Mouse (Mus musculus) midbrain, embryonic 16.5 days (tissue): Measurements from ENCODE around the gene Tbc1d2. TPM values are rescaled to one million over a fixed set of nuclear protein-coding genes. Genes with fewer than 3 reads are reported as not detected.
A peak's percentile ranks its signal among the peaks of the same experiment; 100 is the strongest.
"Not testable (repeated sequence)": the region's sequence is repeated elsewhere in the genome, so short reads cannot be mapped to it uniquely, and the experiment has no call there.

Experiments
- ATAC-seq: fragments of 200-750 bp; cut with Nextera tagmentation; 2 replicates; pipeline ENCODE4 v1.8.0; 2017; ENCODE audit warnings: moderate TSS enrichment
- H3K27ac ChIP-seq: fragments of 300-500 bp; sonication (generic); 2 replicates; pipeline ENCODE4 v1.5.1; 2014; ENCODE audit warnings: mild to moderate bottlenecking, low read length, mixed read lengths
- H3K27me3 ChIP-seq: fragments of 300-500 bp; sonication (generic); 2 replicates; pipeline ENCODE4 v1.6.1; 2014; ENCODE audit warnings: low read depth, low read length, mixed read lengths; ENCODE audit not compliant: control insufficient read depth, insufficient read depth
- H3K36me3 ChIP-seq: fragments of 300-500 bp; sonication (generic); 2 replicates; pipeline ENCODE4 v1.6.1; 2014; ENCODE audit warnings: mild to moderate bottlenecking, low read length, moderate library complexity, mixed read lengths; ENCODE audit not compliant: control insufficient read depth, insufficient read depth
- H3K4me1 ChIP-seq: fragments of 300-500 bp; sonication (generic); 2 replicates; pipeline ENCODE4 v1.6.1; 2014; ENCODE audit warnings: mild to moderate bottlenecking, low read length, mixed read lengths; ENCODE audit not compliant: control insufficient read depth, insufficient read depth
- H3K4me2 ChIP-seq: fragments of 300-500 bp; sonication (generic); 2 replicates; pipeline ENCODE4 v1.6.1; 2014; ENCODE audit warnings: mild to moderate bottlenecking, low read length, mixed read lengths
- H3K4me3 ChIP-seq: fragments of 300-500 bp; sonication (generic); 2 replicates; pipeline ENCODE4 v1.5.1; 2014; ENCODE audit warnings: low read depth, mild to moderate bottlenecking, low read length, moderate library complexity, mixed read lengths
- H3K9ac ChIP-seq: fragments of 300-500 bp; sonication (generic); 2 replicates; pipeline ENCODE4 v1.6.1; 2014; ENCODE audit warnings: low read depth, low read length, mixed read lengths
- H3K9me3 ChIP-seq: fragments of 300-500 bp; sonication (generic); replicated peaks from 2 replicates; pipeline ENCODE4 v1.6.1; 2014; ENCODE audit warnings: mild to moderate bottlenecking, low read length, mixed read lengths; ENCODE audit not compliant: control insufficient read depth, poor library complexity, severe bottlenecking
- WGBS: fragments of 180-500 bp; shearing (Covaris S2); extraction: QIAGEN DNeasy Blood & Tissue Kit; methylation state at CpG from one replicate; pipeline ENCODE4 v1.1.7; 2014; 5-methylcytosine and 5-hydroxymethylcytosine counted together
- polyA plus RNA-seq: library from polyadenylated mRNA; unstranded; fragments of >200 nt; fragmentation: Nextera tagmentation; extraction: Ambion mirVana; gene quantifications from 2 replicates; pipeline ENCODE4 v1.2.1, GENCODE M21; 2015

The Tbc1d2 gene
- polyA plus RNA-seq, 1 experiment from 2014 or later, result 0.65 TPM

GRCm38 (mm10) chr4:46601258-46601843, 48.7 kb downstream of the Tbc1d2 start:
- Histone ChIP-seq H3K9ac (peak overlapping the region; percentile 90), H3K27ac (peak overlapping the region; percentile 42; the same call in 1 of the 2 replicates), H3K4me3 (peak overlapping the region; percentile 83), H3K36me3 (no peaks in the 10 kb centered on the region), H3K27me3 (peaks cover 4% of the 10 kb centered on the region; the same call in 1 of the 2 replicates), H3K4me1 (peaks cover 8% of the 10 kb centered on the region), H3K9me3 (no peaks in the 10 kb centered on the region), H3K4me2 (peak overlapping the region; percentile 81)
- ATAC-seq, result peak; percentile 66
- WGBS, result under 1% methylated on average over 42 of the region's 52 CpGs

- Histone ChIP-seq H3K4me1 (peaks cover 8% of the 10 kb centered on the region), H3K36me3 (no peaks in the 10 kb centered on the region), H3K4me3 (peak overlapping the region; percentile 83), H3K27me3 (peaks cover 4% of the 10 kb centered on the region; the same call in 1 of the 2 replicates), H3K4me2 (peak overlapping the region; percentile 81), H3K9ac (peak overlapping the region; percentile 90), H3K27ac (no peak overlapping the region), H3K9me3 (no peaks in the 10 kb centered on the region)
- WGBS, result 43% methylated on average over 20 of the region's 20 CpGs
- no peak; the same call in 1 of the 2 replicates for ATAC-seq
These were observed 49.3 kb downstream of the Tbc1d2 start for GRCm38 (mm10) chr4:46600473-46601257.

- ATAC-seq, H3K9me3 ChIP-seq, H3K9ac ChIP-seq, H3K4me3 ChIP-seq, H3K4me1 ChIP-seq, H3K36me3 ChIP-seq, H3K27ac ChIP-seq, H3K27me3 ChIP-seq, H3K4me2 ChIP-seq: not testable (repeated sequence)
- WGBS, result 82% methylated on average over 12 of the region's 12 CpGs
These were observed 50.4 kb downstream of the Tbc1d2 start for GRCm38 (mm10) chr4:46599609-46600008.

GRCm38 (mm10) chr4:46598981-46599380, 51.0 kb downstream of the Tbc1d2 start:
- no peak overlapping the region for H3K27ac ChIP-seq
- peaks cover 4% of the 10 kb centered on the region; the same call in 1 of the 2 replicates for H3K27me3 ChIP-seq
- H3K4me2 ChIP-seq, result no peak overlapping the region
- no peaks in the 10 kb centered on the region for H3K9me3 ChIP-seq
- ATAC-seq, result no peak
- no peak overlapping the region for H3K4me3 ChIP-seq
- H3K9ac ChIP-seq, result no peak overlapping the region
- peaks cover 8% of the 10 kb centered on the region for H3K4me1 ChIP-seq
- no peaks in the 10 kb centered on the region for H3K36me3 ChIP-seq
- WGBS, result 75% methylated on average over 6 of the region's 6 CpGs

GRCm38 (mm10) chr4:46598111-46598510, 51.9 kb downstream of the Tbc1d2 start:
- no peak overlapping the region for H3K27ac ChIP-seq
- no peak overlapping the region for H3K9ac ChIP-seq
- H3K4me1 ChIP-seq, result peaks cover 8% of the 10 kb centered on the region
- WGBS, result 73% methylated on average over 10 of the region's 10 CpGs
- no peak overlapping the region for H3K4me3 ChIP-seq
- no peak for ATAC-seq
- no peaks in the 10 kb centered on the region for H3K9me3 ChIP-seq
- peaks cover 4% of the 10 kb centered on the region; the same call in 1 of the 2 replicates for H3K27me3 ChIP-seq
- no peak overlapping the region for H3K4me2 ChIP-seq
- no peaks in the 10 kb centered on the region for H3K36me3 ChIP-seq

- Histone ChIP-seq H3K36me3 (no peaks in the 10 kb centered on the region), H3K4me3 (no peak overlapping the region), H3K9me3 (no peaks in the 10 kb centered on the region), H3K4me2 (no peak overlapping the region), H3K27me3 (peaks cover 4% of the 10 kb centered on the region; the same call in 1 of the 2 replicates), H3K4me1 (peaks cover 8% of the 10 kb centered on the region), H3K9ac (no peak overlapping the region), H3K27ac (no peak overlapping the region)
- 75% methylated on average over 11 of the region's 11 CpGs for WGBS
- no peak for ATAC-seq
These were observed 52.6 kb downstream of the Tbc1d2 start for GRCm38 (mm10) chr4:46597286-46597961.

GRCm38 (mm10) chr4:46596398-46596797, 53.6 kb downstream of the Tbc1d2 start:
- WGBS, result 80% methylated on average over 6 of the region's 6 CpGs
- Histone ChIP-seq H3K4me2 (no peak overlapping the region), H3K27ac (no peak overlapping the region), H3K4me1 (peaks cover 8% of the 10 kb centered on the region), H3K36me3 (no peaks in the 10 kb centered on the region), H3K9ac (no peak overlapping the region), H3K27me3 (peaks cover 4% of the 10 kb centered on the region; the same call in 1 of the 2 replicates), H3K9me3 (no peaks in the 10 kb centered on the region), H3K4me3 (no peak overlapping the region)
- no peak for ATAC-seq

GRCm38 (mm10) chr4:46594131-46594530, 55.9 kb downstream of the Tbc1d2 start:
- Histone ChIP-seq H3K4me1 (no peaks in the 10 kb centered on the region), H3K4me3 (no peak overlapping the region), H3K4me2 (no peak overlapping the region), H3K36me3 (no peaks in the 10 kb centered on the region), H3K27ac (no peak overlapping the region), H3K27me3 (no peaks in the 10 kb centered on the region), H3K9ac (no peak overlapping the region), H3K9me3 (no peaks in the 10 kb centered on the region)
- ATAC-seq, result no peak
- 92% methylated on average over 5 of the region's 5 CpGs for WGBS

- Histone ChIP-seq H3K9ac (no peak overlapping the region), H3K27me3 (no peaks in the 10 kb centered on the region), H3K4me1 (no peaks in the 10 kb centered on the region), H3K4me2 (no peak overlapping the region), H3K9me3 (no peaks in the 10 kb centered on the region), H3K36me3 (no peaks in the 10 kb centered on the region), H3K27ac (no peak overlapping the region), H3K4me3 (no peak overlapping the region)
- no peak for ATAC-seq
- whole genome bisulfite sequencing, result 60% methylated on average over 5 of the region's 6 CpGs
These were observed 56.5 kb downstream of the Tbc1d2 start for GRCm38 (mm10) chr4:46593472-46593871.
